Mouse (Mus musculus) 416B (cell line): Measurements from ENCODE around the gene Ifitm2.
"Not testable (repeated sequence)": the region's sequence is repeated elsewhere in the genome, so short reads cannot be mapped to it uniquely, and the experiment has no call there.

Source experiments
- DNase-seq: peaks from one replicate; pipeline ENCODE4 v3.0.0; 2011; ENCODE audit warnings: low read depth

Ifitm2 gene

DNA sequence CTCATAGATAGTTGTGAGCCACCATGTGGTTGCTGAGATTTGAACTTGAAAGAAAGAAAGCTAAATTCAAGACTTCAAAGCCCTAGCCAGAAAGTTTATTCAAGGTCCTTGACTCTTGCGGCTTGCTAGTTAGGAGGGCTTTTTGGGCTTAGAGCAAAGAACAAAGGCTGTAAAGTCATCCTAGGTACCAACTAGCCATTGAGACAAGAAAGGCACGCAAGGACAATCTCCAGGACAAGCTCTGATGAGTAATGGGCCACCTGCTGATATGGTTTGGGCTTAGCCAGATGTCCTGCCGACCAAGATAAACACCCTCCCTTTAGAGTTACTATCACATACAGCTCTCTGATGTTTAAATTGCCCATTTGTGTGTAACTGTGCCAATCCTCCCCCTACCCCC lies 12.9 kb upstream of the Ifitm2 start:
- not testable (repeated sequence) for DNase-seq

- peak; percentile 79 for DNase-seq
These were observed 12.2 kb upstream of the Ifitm2 start for GRCm38 (mm10) chr7:140967862-140968591.

GRCm38 (mm10) chr7:140966921-140967320 lies 11.1 kb upstream of the Ifitm2 start, which contains the start of gene Ifitm1:
Ifitm1 (plus strand) TSS chr7:140967221.
- no peak for DNase-seq

DNA sequence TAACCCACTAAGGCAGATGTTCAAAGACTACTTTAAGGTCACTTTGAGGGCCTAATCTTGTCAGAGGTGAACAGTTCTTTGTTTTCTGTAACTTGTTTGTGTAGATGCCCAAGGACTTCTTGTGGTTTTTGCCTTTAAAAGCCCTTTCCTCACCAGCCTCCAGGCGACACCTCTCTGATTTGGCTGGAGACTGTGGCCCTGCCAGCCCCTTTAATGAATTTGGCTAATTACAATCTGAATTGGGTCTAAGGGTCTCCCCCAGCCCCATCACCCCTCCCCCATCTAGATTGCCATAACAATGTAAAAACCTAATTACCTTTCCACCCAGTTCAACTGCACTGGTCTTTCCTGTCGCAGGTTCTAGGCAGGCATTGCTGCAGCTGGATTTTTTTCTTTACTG lies 6.9 kb upstream of the Ifitm2 start:
- DNase-seq, result no peak

- DNase-seq, result no peak
These were observed 5.6 kb upstream of the Ifitm2 start for GRCm38 (mm10) chr7:140961416-140961815.

GRCm38 (mm10) chr7:140960026-140960425 lies 4.2 kb upstream of the Ifitm2 start:
- DNase-seq, result no peak

- peak; percentile 82 for DNase-seq
These were observed 3.6 kb upstream of the Ifitm2 start for GRCm38 (mm10) chr7:140959181-140959901.

DNA sequence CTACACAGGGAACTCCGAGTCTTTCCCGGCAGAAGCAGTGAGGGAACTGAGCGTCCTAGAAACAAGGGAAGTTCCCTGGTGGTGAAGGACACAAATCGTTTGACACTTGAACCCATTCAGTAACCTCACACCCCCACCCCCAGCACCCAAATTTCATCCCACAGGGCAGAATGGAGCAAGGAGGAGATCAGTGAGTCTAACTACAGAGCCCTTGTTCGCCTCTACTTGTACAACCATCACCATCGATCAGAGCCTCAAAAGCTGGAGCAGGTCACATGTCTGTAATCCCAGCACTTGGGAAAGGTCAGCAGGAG lies 726 bp upstream of the Ifitm2 start:
- DNase-seq, result no peak

DNA sequence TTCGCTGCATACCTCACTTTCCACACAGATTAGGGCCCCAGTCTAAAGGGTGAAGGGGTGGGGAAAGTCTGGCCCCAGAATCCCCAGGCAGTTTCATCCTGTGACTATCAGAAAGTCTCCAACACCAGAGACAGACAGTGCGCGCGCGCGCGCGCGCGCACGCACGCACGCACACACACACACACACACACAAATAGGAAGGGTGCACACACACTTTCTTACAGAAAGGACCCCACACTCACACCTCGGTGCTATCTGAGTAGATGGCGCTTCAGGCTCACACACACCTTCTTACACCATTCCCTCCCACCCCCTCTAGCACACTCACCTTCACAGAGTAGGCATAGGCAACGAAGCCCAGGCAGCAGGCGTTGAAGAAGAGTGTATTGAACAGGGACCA lies 445 bp downstream of the Ifitm2 start:
- peak; percentile 63 for DNase-seq

DNA sequence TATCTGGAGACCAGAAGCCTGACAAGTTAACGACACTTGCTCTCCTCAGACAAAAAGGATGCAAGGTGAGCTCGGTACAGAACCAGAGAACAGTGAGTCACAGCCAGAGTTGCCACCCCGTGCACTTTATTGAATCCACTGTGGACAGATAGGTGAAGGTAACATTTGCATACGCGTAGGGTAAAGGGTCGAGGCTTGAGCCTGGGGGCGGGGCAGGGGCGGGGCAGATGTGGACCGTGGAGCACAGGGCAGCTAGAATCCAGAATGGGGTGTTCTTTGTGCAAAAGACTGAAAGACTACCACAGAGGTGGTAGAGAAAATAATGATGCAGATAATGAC lies 1.1 kb downstream of the Ifitm2 start:
- DNase-seq, result no peak

GRCm38 (mm10) chr7:140953800-140954732 lies 1.7 kb downstream of the Ifitm2 start:
- DNase-seq, result peak; percentile 51

- no peak for DNase-seq
These were observed 2.7 kb downstream of the Ifitm2 start for GRCm38 (mm10) chr7:140953133-140953532.

DNA sequence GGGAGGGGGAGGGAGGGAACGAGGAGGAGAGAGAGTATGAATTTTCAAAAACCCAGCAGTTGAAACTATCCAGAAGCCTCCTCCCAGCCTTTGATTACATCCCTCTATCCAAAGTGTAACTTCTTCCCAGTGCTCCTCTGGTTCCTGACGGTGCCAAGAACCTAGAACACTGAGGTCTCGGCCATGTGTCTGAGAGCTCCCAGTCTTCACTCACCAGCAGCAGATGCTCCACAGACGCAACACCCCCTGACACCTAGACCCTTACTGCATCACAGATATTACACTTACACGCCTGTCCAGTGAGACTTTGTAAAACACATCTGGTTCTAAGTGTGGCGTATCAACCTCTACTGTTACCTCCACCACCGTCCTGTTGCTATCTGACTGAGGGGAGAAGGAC lies 3.3 kb downstream of the Ifitm2 start:
- DNase-seq, result no peak

DNA sequence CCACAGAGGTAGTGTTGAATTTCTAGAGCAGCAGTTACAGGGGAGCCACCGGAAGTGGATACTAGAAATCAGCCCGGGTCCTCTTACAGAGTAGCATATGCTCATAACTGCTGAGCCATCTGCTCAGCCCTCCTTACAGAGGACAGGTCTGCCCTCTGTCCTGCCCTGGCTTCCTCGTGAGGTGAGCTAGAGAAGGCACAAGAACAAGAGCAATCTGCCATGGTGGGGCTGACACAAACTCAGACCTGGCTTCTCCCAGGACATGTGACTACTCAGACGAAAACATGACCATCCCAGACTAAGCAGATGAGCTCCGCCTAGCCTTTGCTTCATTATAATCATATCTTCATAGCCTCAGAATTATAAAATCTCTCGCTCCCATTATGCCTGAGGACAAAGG lies 4.0 kb downstream of the Ifitm2 start:
- DNase-seq, result no peak

DNA sequence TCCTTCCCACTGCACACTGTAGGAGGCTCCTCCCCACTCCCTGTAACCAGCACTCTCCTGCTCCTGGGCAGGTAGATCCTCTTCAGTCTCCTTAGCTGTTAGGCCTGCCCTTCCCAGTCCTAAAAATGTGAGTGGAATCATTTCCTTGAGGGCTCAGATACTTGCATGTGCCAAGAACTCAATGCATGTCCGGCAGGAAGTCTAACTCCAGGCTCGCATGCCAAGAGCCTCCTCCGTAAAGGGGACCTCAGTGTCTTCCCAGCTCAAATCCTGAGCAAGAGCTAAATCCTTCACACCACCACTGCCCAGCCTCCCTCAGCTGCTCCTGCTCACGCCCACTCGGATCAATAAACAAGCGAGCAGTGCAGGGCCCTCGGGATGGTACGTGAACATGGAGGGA lies 4.7 kb downstream of the Ifitm2 start:
- DNase-seq, result no peak

DNA sequence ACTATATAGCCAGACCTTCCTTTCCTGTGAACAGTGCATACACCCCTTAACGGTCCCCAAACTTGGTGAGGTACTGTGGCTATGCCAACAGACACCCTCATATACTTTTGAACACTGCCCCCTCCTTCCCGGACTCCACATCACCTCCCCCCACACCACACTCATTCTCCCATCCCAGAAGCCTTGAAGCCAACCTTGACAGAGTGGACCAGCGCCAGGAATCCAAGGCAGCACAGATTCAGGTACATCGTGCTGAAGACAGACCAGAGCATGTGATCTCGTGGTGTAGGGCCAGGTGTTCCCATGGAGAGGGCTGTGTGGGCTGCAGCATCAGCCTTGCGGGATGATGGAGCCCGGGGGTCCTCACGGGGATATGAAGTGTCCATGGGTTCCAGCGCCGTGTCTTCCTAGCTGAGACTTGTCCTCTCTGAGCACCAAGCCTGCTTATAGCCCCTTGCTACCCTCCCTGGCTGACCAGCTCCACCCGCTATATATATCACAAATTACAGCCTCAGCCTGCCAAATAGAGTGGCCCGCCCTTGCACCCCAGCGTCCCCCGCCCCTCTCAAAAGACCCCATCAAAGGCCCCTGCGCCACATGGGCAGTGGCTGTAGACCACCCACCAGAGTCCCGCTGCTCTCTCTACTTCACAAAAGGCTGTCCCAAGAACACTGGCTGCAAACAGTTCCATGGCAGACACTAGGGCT lies 5.8 kb downstream of the Ifitm2 start, which contains the start of gene Ifitm5:
Ifitm5 (minus strand) TSS at position 468 of the 707 bp plus-strand sequence.
- no peak for DNase-seq

GRCm38 (mm10) chr7:140949255-140949654 lies 6.5 kb downstream of the Ifitm2 start:
- DNase-seq, result no peak

- DNase-seq, result no peak
These were observed 7.6 kb downstream of the Ifitm2 start for GRCm38 (mm10) chr7:140948161-140948560.

DNA sequence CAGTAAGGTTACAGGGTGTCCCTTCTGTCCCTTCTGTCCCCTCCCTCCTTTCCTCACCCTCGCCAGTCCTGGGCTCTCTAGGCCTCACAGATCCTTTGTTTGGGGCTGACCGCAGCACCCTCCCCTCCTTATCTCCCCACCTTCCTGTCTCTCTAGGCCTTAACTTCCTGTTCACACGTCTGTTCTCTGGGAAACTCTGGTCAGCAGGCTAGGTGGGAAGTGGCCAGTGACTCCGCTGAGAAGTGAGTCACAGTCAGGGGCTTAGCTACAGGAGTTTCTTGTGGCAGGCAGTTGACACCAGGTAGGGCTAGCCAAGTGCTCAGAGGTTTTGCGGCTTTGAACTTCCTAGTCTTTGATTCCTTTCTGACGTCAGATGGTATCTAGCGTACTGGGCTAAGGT lies 8.8 kb downstream of the Ifitm2 start:
- DNase-seq, result peak; percentile 98

DNA sequence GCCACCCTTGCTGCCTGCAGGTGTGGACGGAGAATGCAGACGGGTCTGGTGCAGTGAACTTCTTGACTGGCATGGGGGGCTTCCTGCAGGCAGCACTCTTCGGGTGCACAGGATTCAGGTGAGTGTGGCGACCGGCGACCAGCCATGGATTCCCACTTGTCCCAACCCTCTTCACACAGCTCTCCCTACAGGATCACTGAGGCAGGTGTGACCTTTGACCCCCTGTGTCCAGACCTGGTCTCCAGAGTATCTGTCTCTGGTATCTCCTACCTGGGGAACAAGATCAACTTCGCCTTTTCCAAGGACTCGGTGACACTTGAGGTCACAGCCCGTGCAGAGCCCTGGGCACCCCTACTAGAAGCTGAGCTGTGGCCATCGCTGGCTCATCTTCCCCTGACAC lies 9.5 kb downstream of the Ifitm2 start:
- no peak for DNase-seq

DNA sequence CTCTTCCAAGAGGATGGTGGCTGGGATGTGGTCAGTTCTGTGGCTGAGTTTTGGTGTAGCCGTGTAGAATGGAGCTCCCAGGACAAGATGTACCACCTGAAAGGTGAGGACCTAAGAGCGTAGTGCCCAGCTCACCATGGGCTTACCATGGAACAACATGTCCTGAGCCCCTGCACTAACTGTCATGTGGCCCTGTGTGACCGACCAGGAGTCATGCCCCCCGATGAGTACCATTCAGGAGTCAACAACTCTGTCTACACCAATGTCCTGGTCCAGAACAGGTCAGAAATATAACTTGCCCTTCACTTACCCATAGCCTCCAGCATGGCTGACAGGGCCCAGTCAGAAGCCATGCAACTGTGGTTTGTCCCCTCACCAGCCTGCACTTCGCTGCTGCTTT lies 10.5 kb downstream of the Ifitm2 start:
- DNase-seq, result no peak

DNA sequence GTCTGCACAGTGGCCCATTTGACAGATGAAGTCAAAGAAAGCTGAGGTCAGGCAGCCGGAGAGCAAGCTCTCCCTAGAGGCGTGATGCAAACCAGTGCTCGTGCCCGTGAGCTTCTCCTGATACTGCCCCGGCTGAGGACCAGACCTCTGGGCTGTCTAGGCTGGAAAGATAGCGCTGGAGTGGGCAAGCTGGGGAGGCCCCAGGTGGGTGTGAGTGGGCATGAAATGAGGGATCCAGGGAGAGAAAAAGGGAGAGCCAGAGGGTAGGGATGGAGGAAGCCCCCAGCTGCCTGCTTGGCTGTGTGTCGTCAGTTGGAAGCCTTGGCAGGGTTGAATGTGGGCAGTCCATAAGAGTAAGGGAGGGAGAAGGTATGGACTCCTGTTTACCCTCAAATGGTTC lies 11.6 kb downstream of the Ifitm2 start:
- no peak for DNase-seq
